Mouse (Mus musculus) intestine, postnatal 0 days (tissue): ENCODE data around the gene Ndufa12. TPM values are rescaled to one million over a fixed set of nuclear protein-coding genes. Genes with fewer than 3 reads are reported as not detected.

Experiments used
- ATAC-seq: fragments of 200-750 bp; cut with Nextera tagmentation; 2 replicates; pipeline ENCODE4 v1.8.0; 2017; ENCODE audit warnings: mild to moderate bottlenecking, moderate TSS enrichment, moderate library complexity
- H3K27ac ChIP-seq: fragments of 300-500 bp; sonication (generic); 2 replicates; pipeline ENCODE4 v1.5.1; 2014; ENCODE audit warnings: mild to moderate bottlenecking, low read depth, low read length, moderate library complexity
- H3K27me3 ChIP-seq: fragments of 300-500 bp; sonication (generic); replicated peaks from 2 replicates; pipeline ENCODE4 v1.6.1; 2014; ENCODE audit warnings: low read length, mixed read lengths; ENCODE audit not compliant: control insufficient read depth, insufficient read depth
- H3K36me3 ChIP-seq: fragments of 300-500 bp; sonication (generic); 2 replicates; pipeline ENCODE4 v1.6.1; 2014; ENCODE audit warnings: mild to moderate bottlenecking, moderate library complexity; ENCODE audit not compliant: control insufficient read depth, insufficient read depth
- H3K4me1 ChIP-seq: fragments of 300-500 bp; sonication (generic); replicated peaks from 2 replicates; pipeline ENCODE4 v1.6.1; 2014; ENCODE audit warnings: antibody characterized with exemption, low read length, mixed read lengths; ENCODE audit not compliant: control insufficient read depth, insufficient read depth
- H3K4me2 ChIP-seq: fragments of 300-500 bp; sonication (generic); replicated peaks from 2 replicates; pipeline ENCODE4 v1.6.1; 2014; ENCODE audit warnings: low read depth, mild to moderate bottlenecking, moderate library complexity
- H3K4me3 ChIP-seq: fragments of 300-500 bp; sonication (generic); 2 replicates; pipeline ENCODE4 v1.5.1; 2014; ENCODE audit warnings: low read depth, low read length
- H3K9ac ChIP-seq: fragments of 300-500 bp; sonication (generic); 2 replicates; pipeline ENCODE4 v1.6.1; 2014; ENCODE audit warnings: mild to moderate bottlenecking, low read depth, low read length
- H3K9me3 ChIP-seq: fragments of 300-500 bp; sonication (generic); 2 replicates; pipeline ENCODE4 v1.6.1; 2016; ENCODE audit warnings: mixed run types; ENCODE audit not compliant: control insufficient read depth
- CTCF ChIP-seq: sonication (generic); IDR thresholded peaks from 2 replicates; pipeline ENCODE4 v1.5.1; 2016; ENCODE audit warnings: low read depth, mild to moderate bottlenecking, control low read depth, antibody characterized with exemption, moderate library complexity
- WGBS: fragments of 180-500 bp; shearing (Covaris S2); extraction: QIAGEN DNeasy Blood & Tissue Kit; methylation state at CpG from one replicate; pipeline ENCODE4 v1.1.7; 2014; 5-methylcytosine and 5-hydroxymethylcytosine counted together
- polyA plus RNA-seq: library from polyadenylated mRNA; unstranded; fragments of >200 nt; fragmentation: Nextera tagmentation; extraction: Ambion mirVana; gene quantifications from 2 replicates; pipeline ENCODE4 v1.2.1, GENCODE M21; 2015

Gene Ndufa12
- polyA plus RNA-seq, 1 experiment from 2014 or later = 563 TPM

DNA sequence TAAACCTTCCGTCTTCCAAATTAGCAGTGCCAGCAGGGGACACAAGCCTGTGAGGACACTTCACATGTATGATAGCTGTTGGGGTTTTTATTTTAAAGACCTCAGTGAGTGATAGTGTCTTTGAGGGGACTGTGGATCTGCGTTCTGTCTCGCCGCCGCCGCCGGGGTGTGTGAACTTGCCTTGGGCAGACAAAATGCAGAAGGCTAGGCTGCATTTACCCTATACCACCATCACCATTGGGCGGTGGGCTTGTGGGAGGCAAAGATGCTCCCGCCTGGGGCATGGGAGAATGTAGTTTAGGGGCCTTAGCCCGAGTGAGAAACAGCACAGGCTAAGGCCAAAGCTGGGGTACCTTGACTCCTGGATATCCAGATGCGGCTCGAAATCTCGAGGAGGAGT lies 64.1 kb downstream of the Ndufa12 start:
- no peak overlapping the region for H3K4me3 ChIP-seq
- TF ChIP-seq CTCF = no peak
- no peaks in the 10 kb centered on the region for H3K9me3 ChIP-seq
- no peaks in the 10 kb centered on the region for H3K4me1 ChIP-seq
- 90% methylated on average over 13 of the region's 13 CpGs for WGBS
- H3K27ac ChIP-seq = no peak overlapping the region
- H3K36me3 ChIP-seq = no peaks in the 10 kb centered on the region
- H3K27me3 ChIP-seq = no peaks in the 10 kb centered on the region
- no peak for ATAC-seq
- no peak overlapping the region for H3K9ac ChIP-seq
- H3K4me2 ChIP-seq = no peak overlapping the region

DNA sequence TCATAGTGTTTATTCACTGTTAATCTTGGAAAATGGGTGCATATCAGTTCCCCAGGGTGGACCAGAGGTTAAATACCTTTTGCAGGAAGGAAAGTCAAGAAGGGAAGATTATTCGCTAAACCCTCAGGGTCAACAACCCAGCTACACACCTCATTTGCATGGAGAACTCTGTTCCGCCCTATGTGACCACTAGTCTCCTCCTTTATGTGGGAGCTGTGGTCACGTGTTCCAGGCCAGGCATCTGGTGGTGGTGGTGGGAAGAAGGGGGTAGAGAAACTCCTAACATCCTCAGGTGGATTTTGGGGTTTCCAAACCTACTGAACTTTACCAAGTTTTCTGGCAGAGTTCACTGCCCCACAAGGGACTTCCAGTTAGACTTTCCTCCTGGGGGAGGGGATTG lies 64.7 kb downstream of the Ndufa12 start:
- ATAC-seq = no peak
- H3K4me1 ChIP-seq = no peaks in the 10 kb centered on the region
- no peak overlapping the region for H3K4me2 ChIP-seq
- H3K36me3 ChIP-seq = no peaks in the 10 kb centered on the region
- 68% methylated on average over 3 of the region's 3 CpGs for WGBS
- no peak overlapping the region for H3K27ac ChIP-seq
- H3K9me3 ChIP-seq = no peaks in the 10 kb centered on the region
- H3K4me3 ChIP-seq = no peak overlapping the region
- no peak overlapping the region for H3K9ac ChIP-seq
- H3K27me3 ChIP-seq = no peaks in the 10 kb centered on the region
- TF ChIP-seq CTCF = no peak

DNA sequence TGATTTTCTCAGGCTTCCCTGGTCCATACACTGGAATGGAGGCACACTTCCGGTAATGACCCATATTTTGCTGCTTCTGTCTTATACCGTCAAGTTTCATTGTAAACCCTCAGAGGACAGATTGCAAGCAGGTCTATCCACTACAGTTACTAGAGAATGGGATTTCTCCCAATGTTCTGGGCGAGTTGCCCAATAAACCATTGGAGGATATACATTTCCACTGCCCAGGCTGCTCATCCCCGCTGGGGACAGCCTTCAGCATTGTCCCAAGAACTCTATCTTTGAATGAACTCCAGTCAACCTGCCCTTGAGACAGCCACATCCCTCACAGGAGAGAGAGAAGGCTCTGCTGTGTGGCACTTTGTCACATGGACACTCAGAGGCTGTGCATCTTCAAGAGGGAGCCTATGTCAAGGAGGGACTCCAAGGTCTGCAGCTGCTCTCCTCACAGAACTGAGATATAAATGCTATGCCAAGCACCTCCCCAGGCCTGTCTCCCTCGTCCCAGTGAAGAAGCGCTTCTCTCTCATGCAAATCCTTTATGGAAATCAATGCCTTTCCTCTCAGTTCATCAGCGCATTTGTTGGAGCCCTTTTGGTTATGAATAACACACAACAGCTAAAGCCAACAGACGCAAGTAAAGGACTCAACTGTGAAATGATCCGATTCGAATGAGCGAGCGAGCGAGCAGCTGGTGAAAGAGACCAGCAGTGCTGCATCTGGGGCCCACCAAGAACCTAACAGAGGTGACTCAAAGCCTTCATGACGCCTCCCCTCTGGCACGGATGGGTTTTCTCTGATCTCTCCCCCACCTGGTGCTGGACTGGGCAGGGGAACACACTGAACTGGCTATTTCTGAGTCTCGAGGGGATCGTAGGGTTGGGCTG lies 67.4 kb downstream of the Ndufa12 start:
- no peak overlapping the region for H3K27ac ChIP-seq
- ATAC-seq = no peak
- no peak overlapping the region for H3K9ac ChIP-seq
- no peak overlapping the region for H3K4me2 ChIP-seq
- no peak for TF ChIP-seq CTCF
- H3K4me1 ChIP-seq = no peaks in the 10 kb centered on the region
- H3K4me3 ChIP-seq = no peak overlapping the region
- 76% methylated on average over 17 of the region's 17 CpGs for WGBS
- no peaks in the 10 kb centered on the region for H3K9me3 ChIP-seq
- H3K27me3 ChIP-seq = no peaks in the 10 kb centered on the region
- H3K36me3 ChIP-seq = no peaks in the 10 kb centered on the region

Other genes starting within 250 kb of the Ndufa12 start
- gene Vezt, start 162.9 kb upstream of the Ndufa12 start, polyA plus RNA-seq = 10.2 and 10.6 TPM in 2 replicates
- gene Fgd6, start 162.7 kb upstream of the Ndufa12 start, polyA plus RNA-seq = 2.2 and 2.5 TPM in 2 replicates
- 3.8 and 4.2 TPM in 2 replicates for gene Nr2c1, start 50.7 kb upstream of the Ndufa12 start, polyA plus RNA-seq
- gene Gm4792, start 100.0 kb downstream of the Ndufa12 start, polyA plus RNA-seq = not detected in 2 replicates
- 10.0 and 10.4 TPM in 2 replicates for gene Tmcc3, start 113.2 kb downstream of the Ndufa12 start, polyA plus RNA-seq